ENCODE assay signal across 9 mouse cellular contexts in genomic region chr17:6703381-6704270, GRCm38 (mm10). TPM values are rescaled to one million over a fixed set of nuclear protein-coding genes. Genes with fewer than 3 reads are reported as not detected.
DNase-seq lines count a peak whose midpoint lies in the region; ATAC-seq lines count a peak whose summit lies in the region.
"Not testable (repeated sequence)": the region's sequence is repeated elsewhere in the genome, so short reads cannot be mapped to it uniquely, and the experiment has no call there.
"Had no signal": no experiment of that assay in that cellular context is flagged by ENCODE, and none has a peak within 500 bp of the region (broad histone marks: within the 10 kb centered on the region; RNA-seq: fewer than 3 reads in every experiment).

No protein-coding gene starts in this region.

- not testable (repeated sequence) for H3K27me3 ChIP-seq in embryonic facial prominence, embryonic 12.5 days; forebrain, embryonic 15.5 days; hindbrain, embryonic 12.5 days; limb, embryonic 11.5 days (ENCODE audit: control insufficient read depth, insufficient read depth, low read length); midbrain, embryonic 15.5 days (replicated peaks); neural tube, embryonic 14.5 days (ENCODE audit: control insufficient read depth, insufficient read depth, low read length)

- not testable (repeated sequence) for H3K9me3 ChIP-seq in embryonic facial prominence, embryonic 12.5 days; forebrain, embryonic 15.5 days; hindbrain, embryonic 12.5 days (replicated peaks); limb, embryonic 11.5 days (ENCODE audit: control insufficient read depth, low read length); midbrain, embryonic 15.5 days; neural tube, embryonic 14.5 days (ENCODE audit: control insufficient read depth, low read length)

- not testable (repeated sequence) for H3K4me3 ChIP-seq in embryonic facial prominence, embryonic 12.5 days; forebrain, embryonic 15.5 days; hindbrain, embryonic 12.5 days; limb, embryonic 11.5 days (ENCODE audit: low read depth, low read length); midbrain, embryonic 15.5 days; neural tube, embryonic 14.5 days (ENCODE audit: low read depth, low read length)

- ATAC-seq in embryonic facial prominence, embryonic 12.5 days (ENCODE audit: insufficient number of reproducible peaks, insufficient read depth, low FRiP score, low TSS enrichment) = peak; percentile 58; the same call in 1 of the 2 replicates
- peak; percentile 93 for ATAC-seq in forebrain, embryonic 15.5 days (replicated peaks)
- peak; percentile 91 for ATAC-seq in hindbrain, embryonic 12.5 days (ENCODE audit: low FRiP score)
- ATAC-seq in limb, embryonic 11.5 days (ENCODE audit: insufficient number of reproducible peaks, low FRiP score, low TSS enrichment, low read depth) = peak; percentile 45; the same call in 1 of the 2 replicates
- peak; percentile 77 for ATAC-seq in midbrain, embryonic 15.5 days (replicated peaks)
- ATAC-seq in neural tube, embryonic 14.5 days (ENCODE audit: low read depth) = peak; percentile 93

- not testable (repeated sequence) for H3K9ac ChIP-seq in embryonic facial prominence, embryonic 12.5 days; forebrain, embryonic 15.5 days (replicated peaks); hindbrain, embryonic 12.5 days; limb, embryonic 11.5 days (ENCODE audit: low read length); midbrain, embryonic 15.5 days; neural tube, embryonic 14.5 days (replicated peaks; ENCODE audit: low read depth, low read length)

- not testable (repeated sequence) for H3K36me3 ChIP-seq in embryonic facial prominence, embryonic 12.5 days; forebrain, embryonic 15.5 days; hindbrain, embryonic 12.5 days; limb, embryonic 11.5 days (ENCODE audit: control insufficient read depth, insufficient read depth, low read length); midbrain, embryonic 15.5 days (replicated peaks); neural tube, embryonic 14.5 days (ENCODE audit: control insufficient read depth, insufficient read depth, low read length)

- H3K27ac ChIP-seq in embryonic facial prominence, embryonic 12.5 days; hindbrain, embryonic 12.5 days; limb, embryonic 11.5 days (replicated peaks; ENCODE audit: low read depth, low read length); midbrain, embryonic 15.5 days; neural tube, embryonic 14.5 days (ENCODE audit: low read depth, low read length): not testable (repeated sequence)
- peak overlapping the region; percentile 81 for H3K27ac ChIP-seq in forebrain, embryonic 15.5 days (replicated peaks)

- not testable (repeated sequence) for H3K4me1 ChIP-seq in embryonic facial prominence, embryonic 12.5 days; forebrain, embryonic 15.5 days; hindbrain, embryonic 12.5 days; limb, embryonic 11.5 days (ENCODE audit: control insufficient read depth, insufficient read depth, low read length); midbrain, embryonic 15.5 days; neural tube, embryonic 14.5 days (ENCODE audit: control insufficient read depth, insufficient read depth, low read length)

- H3K4me2 ChIP-seq in embryonic facial prominence, embryonic 12.5 days (replicated peaks); forebrain, embryonic 15.5 days (replicated peaks); hindbrain, embryonic 12.5 days (replicated peaks); limb, embryonic 11.5 days (ENCODE audit: low read depth, severe bottlenecking); midbrain, embryonic 15.5 days; neural tube, embryonic 14.5 days (ENCODE audit: low read depth, low read length): not testable (repeated sequence)

- not testable (repeated sequence) for DNase-seq in limb, embryonic 11.5 days (ENCODE audit: low spot score)
- peak; percentile 60 for DNase-seq in lung, postnatal 10 days

- WGBS in embryonic facial prominence, embryonic 12.5 days = 60% methylated on average over 9 of the region's 9 CpGs
- WGBS in forebrain, embryonic 15.5 days = 28% methylated on average over 9 of the region's 9 CpGs
- WGBS in hindbrain, embryonic 12.5 days = 45% methylated on average over 9 of the region's 9 CpGs
- WGBS in limb, embryonic 11.5 days = 71% methylated on average over 8 of the region's 9 CpGs
- 42% methylated on average over 9 of the region's 9 CpGs for WGBS in midbrain, embryonic 15.5 days
- 15% methylated on average over 6 of the region's 9 CpGs for WGBS in neural tube, embryonic 14.5 days

RNA-seq across cellular contexts. Expression of gene Sytl3, which starts 44.7 kb away (rescaled TPM):
- 0.13 and 0.24 TPM in 2 replicates for polyA plus RNA-seq in embryonic facial prominence, embryonic 12.5 days (2016; fragmentation: Nextera tagmentation; extraction: Ambion mirVana)
- 0.43 TPM in 2 replicates for polyA plus RNA-seq in forebrain, embryonic 15.5 days (2015; fragmentation: Nextera tagmentation; extraction: Ambion mirVana)
- polyA plus RNA-seq in hindbrain, embryonic 12.5 days (2016; fragmentation: Nextera tagmentation; extraction: Ambion mirVana) = 0.46 TPM in 1 of 2 replicates, not detected in the other
- polyA plus RNA-seq in limb, embryonic 11.5 days (2014; fragmentation: Nextera tagmentation; extraction: Ambion mirVana) = not detected in 2 replicates
- 0.32 and 0.90 TPM in 2 replicates for polyA plus RNA-seq in midbrain, embryonic 15.5 days (2015; fragmentation: Nextera tagmentation; extraction: Ambion mirVana)
- polyA plus RNA-seq in neural tube, embryonic 14.5 days (2014; fragmentation: Nextera tagmentation; extraction: Ambion mirVana) = 0.79 and 1.1 TPM in 2 replicates
- polyA plus RNA-seq: heart, embryonic 12.5 days; liver, embryonic 11.5 days had no signal

RNA-seq across cellular contexts. Expression of gene Dynlt1f, which starts 47.9 kb away (rescaled TPM):
- polyA plus RNA-seq in embryonic facial prominence, embryonic 12.5 days (2016; fragmentation: Nextera tagmentation; extraction: Ambion mirVana) = 284 and 298 TPM in 2 replicates
- polyA plus RNA-seq in forebrain, embryonic 15.5 days (2015; fragmentation: Nextera tagmentation; extraction: Ambion mirVana) = 238 and 242 TPM in 2 replicates
- 272 and 308 TPM in 2 replicates for polyA plus RNA-seq in hindbrain, embryonic 12.5 days (2016; fragmentation: Nextera tagmentation; extraction: Ambion mirVana)
- 323 and 342 TPM in 2 replicates for polyA plus RNA-seq in limb, embryonic 11.5 days (2014; fragmentation: Nextera tagmentation; extraction: Ambion mirVana)
- 253 and 259 TPM in 2 replicates for polyA plus RNA-seq in midbrain, embryonic 15.5 days (2015; fragmentation: Nextera tagmentation; extraction: Ambion mirVana)
- polyA plus RNA-seq in neural tube, embryonic 14.5 days (2014; fragmentation: Nextera tagmentation; extraction: Ambion mirVana) = 361 and 367 TPM in 2 replicates
